Mouse (Mus musculus) heart, postnatal 25 days (tissue): ENCODE measurements around the gene Malrd1. TPM values are rescaled to one million over a fixed set of nuclear protein-coding genes. Genes with fewer than 3 reads are reported as not detected.
"Not testable (repeated sequence)": the region's sequence is repeated elsewhere in the genome, so short reads cannot be mapped to it uniquely, and the experiment has no call there.

Source experiments
- DNase-seq: peaks from one replicate; pipeline ENCODE4 v3.0.0; 2022; ENCODE audit warnings: low spot score
- intact Hi-C: fragments of 180-260 bp; cut with DNase I; formaldehyde crosslinking; loops from one replicate; pipeline ENCODE4 v1.15.1; 2025
- total RNA-seq, 2 experiments: library from RNA; stranded (reverse); gene quantifications; 2 replicates each; pipeline ENCODE4 v1.2.3; 2021

Gene Malrd1
- not detected for total RNA-seq

DNA sequence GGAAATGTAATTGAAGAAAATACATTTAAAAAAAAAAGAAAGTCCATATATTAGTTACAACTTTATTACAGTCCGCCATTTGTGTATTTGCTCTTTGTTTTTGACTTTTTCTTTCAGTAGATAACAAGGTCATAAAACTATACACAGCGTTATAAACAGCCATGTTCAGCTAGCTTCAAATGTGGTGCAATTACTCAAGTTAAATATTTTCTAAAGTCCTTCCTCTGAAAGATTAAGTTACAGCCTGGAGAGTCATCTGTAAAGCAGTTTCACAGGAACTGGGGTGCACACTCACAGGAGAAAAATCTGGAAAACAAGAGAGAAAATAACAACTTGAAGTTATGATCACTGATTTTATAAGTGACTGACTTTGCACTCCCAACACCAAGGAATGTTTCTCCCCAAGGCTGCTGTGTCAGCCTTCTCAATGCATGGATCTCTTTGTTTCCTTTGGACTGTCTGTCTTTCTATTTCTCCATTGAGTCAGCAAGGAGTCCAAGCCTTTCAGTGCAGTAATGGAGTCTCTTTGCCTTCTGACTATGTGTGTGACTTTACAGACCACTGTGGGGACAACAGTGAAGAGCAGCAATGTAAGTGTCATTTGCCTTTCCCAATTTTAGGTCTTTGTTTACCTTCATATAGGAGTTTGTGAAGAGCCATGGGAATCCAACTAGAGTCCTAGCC is at the start of gene Malrd1:
Malrd1 (plus strand) TSS at position 239 of the 684 bp plus-strand sequence.
- no peak for DNase-seq
- intact Hi-C loops: no loop called here

DNA sequence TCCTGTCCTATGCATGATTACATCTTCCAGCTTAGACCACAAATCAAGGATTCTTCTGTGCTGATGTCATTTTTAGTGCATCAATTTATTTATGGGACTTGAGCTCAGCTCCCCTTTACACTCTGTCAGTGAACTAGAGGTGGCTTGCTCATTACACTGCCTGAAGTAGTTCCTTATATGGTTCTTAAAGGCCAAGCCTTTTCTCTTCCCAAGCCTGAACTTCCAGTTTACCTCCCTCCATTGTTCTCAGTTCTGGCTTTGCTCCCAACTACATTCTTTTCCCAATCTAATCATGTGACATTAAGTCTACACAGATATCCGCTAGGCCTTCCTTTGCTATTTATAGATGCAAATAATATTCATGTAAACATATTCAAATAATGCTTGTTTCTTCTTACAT is 12.4 kb downstream of the Malrd1 start:
- DNase-seq: no peak

DNA sequence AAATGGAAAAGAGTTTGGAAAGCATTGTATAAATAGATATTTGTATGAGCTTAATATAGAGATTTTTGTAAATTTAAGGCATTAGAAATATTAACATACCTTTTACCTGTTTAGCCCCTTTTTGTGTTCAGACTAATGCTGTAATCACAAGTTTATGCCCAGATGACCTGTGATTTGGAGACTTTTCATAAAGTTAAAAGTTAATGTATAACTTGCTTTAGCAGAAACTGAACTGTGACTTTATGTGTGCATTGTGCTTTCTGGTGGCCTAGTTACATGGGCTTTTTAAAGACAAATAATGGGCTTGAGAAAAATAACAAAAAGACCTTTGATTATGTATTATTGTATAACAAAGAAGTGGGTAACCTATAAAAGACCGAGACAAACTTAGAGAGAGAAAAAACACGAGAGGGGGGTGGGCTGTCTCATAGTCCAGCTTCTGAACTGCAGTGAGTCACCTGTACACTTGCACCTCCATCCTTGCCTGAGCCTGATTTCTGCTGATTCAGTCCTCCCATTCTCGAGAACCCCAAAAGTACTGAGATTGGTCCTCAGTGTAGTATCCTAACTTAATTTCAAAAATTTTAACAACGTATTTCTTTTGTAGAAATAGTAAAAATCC is 87.2 kb downstream of the Malrd1 start:
- no peak for DNase-seq
- intact Hi-C loops: no loop called here

More for the DNA sequence above, 12.4 kb downstream of the Malrd1 start:
- intact Hi-C loops: no loop called here

DNA sequence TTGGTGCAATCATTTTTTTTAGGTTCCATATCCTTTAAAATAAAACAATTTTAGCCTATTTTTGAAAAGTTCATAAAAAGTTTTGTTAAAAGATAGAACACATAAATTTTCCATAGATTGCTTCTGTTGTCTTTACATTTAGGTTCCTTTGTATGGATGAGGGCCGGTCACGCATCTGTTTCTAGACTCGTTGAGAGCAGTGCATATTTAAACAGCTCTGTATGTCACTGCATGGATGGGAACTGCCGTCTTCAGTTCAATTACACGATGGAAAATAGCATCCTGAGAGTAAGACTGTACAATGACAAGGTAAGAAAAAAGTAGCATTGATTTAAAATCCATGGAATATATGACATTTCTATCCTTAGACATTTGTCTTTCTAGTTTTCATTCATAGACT is 87.7 kb downstream of the Malrd1 start:
- intact Hi-C loops: no loop called here
- no peak for DNase-seq

DNA sequence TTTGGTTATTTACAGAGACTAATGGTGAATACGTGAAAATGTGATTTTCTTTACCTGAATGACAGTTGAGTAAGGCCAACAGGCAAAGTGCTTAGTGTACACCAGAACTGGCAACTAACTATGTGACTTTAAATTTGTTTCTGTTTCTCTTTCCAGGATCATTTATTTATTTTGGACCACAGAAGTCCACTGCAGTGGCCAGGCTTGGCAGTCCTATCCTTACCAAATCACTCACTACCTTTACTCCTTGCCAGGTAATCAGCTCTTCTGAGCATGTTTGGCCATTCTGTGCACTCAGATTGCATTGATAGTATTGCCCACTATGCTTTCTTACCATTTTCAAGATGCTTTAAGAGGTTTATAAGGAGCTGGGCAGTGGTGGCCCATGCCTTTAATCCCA is 109.5 kb downstream of the Malrd1 start:
- DNase-seq: no peak
- intact Hi-C loops: no loop called here

DNA sequence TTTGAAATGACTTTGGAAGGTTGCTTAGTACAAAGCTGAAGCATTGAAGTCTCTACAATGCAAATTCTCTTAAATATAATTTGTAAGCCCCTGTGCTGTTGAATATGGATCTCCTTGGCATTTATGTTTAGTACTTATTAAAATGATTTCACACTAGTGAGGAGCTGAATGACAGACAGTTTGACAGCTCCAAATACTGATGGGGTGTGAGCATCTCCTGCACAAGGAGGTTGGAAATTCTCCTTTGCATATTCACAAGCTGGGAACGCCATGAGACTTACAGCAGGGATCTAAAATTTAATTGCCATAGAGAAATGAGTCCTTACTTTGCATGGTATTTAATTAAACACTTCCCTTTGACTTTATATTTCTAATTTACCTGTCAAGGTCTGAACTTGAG is 117.6 kb downstream of the Malrd1 start:
- DNase-seq: no peak
- intact Hi-C loops: no loop called here

DNA sequence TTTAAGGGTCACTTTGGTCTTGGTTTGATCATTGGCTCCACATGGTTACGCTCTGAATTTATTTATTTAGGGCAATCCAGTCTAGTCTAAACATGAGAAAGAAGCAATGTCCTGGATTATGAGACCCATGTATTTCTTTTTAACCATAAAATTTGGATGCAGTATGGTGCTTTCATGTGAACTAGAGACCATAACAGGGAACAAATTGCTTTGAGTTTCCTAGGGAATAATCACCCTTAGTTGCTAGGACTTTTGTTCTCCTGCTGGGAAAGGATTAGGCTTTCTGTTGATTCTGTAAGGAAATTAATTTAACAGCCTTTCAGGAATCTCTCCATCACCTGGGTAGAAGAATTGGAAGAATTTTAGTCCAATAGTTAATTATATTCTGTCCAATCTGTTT is 130.1 kb downstream of the Malrd1 start:
- DNase-seq: no peak
- intact Hi-C loops: no loop called here

DNA sequence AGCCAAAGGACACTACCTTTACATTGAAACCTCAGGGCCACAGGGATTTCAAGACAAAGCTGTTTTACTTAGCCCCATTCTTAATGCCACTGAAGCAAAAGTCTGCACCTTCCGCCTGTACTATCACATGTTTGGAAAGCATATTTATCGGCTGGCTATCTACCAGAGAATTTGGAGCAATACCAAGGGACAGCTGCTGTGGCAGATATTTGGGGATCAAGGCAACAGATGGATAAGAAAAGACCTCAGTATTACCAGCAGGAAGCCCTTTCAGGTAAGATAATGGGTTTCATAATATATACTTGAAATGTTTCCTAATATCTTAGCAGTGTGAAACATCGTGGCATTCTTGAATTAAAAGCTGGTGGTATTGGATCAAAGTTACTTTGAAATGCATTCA is 176.7 kb downstream of the Malrd1 start:
- intact Hi-C loops: no loop called here
- no peak for DNase-seq

DNA sequence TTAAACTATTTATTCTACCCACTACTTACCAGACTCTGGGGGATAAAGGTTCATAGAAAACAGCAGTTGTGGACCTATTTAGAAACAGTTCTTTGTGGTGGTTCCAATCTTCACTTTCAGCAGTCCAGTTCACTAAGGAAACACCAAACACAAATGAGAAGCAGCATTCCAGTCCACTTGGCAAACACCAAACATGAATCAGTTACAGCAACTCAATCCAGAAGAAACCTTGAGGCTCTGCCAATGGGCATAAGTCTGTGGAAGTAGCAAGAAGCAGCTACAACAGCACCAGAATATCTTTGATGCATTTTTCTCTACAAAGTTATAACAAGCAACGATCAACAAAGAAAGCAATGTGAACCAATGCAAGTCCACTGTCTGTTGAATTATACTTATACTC is 214.7 kb downstream of the Malrd1 start:
- intact Hi-C loops: no loop called here
- no peak for DNase-seq

DNA sequence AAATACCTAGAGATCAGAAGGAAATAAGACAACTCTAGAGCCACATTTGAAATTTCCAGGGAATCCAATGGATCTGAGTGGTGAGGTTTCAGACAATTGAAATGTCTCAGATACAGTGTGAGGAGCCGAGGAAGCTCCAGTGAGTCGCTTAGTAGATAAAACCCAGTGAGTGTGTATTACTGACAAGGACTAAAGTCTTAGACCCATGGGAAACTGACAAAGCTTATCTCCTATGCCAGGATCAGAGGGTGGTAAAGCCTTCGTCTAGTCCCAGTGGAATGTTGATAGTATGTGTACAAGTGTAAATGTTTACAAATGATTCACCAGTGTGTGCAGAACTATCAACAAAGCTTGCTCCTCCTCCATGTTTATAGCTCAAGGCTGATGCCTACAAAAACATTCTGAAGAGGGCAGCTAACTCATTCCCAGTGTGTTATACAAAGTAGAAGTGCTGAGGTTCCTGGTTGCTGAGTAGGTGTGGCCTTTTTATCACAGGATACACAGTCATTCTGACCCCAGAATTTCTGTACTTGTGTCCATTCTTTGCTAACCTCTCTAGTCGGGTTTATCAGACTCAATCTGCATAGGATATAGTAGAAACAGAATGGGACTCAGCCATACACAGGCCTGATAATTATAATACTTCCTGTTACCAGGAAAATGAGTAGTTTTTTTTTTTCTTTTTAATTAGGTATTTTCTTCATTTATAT is 218.9 kb downstream of the Malrd1 start:
- intact Hi-C loops: no loop called here

DNA sequence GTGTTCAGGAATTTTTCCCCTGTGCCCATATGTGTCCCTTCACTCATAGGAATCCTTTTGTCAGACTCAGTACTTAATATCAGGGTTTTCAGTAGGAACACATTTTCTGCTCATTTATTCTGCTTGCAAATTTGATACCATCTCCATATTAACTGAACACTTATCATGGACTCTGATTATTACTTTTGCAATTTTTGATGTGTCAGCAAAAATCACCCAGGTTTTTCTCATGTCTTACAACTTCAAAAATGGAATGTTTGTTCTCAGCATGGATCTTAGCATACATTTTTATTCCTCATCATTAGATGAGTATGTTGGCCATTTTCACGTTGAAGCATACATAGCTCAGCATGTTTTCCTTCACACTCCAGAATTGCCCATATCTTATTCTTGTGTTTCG is 258.5 kb downstream of the Malrd1 start:
- intact Hi-C loops: no loop called here
- DNase-seq: no peak

More for the DNA sequence above, 218.9 kb downstream of the Malrd1 start:
- no peak for DNase-seq

DNA sequence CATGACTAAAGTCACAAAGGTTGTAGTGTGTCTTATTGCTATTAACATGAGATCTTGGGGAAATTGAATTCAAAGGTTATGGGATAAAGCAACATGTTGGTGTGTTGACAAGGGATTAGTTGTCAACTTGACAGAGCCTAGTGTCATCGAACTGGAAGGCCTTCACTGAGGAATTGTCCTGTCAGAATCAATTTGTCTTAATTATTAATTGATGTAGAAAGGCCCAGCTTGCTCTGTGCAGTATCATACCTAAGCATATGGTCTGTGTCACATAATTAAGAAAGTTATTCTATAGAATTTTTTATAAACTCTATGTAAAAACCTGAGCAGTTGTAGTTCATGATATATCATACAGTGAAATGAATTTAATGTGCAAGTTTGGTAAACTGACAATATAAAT is 289.4 kb downstream of the Malrd1 start:
- DNase-seq: no peak
- intact Hi-C loops: no loop called here

DNA sequence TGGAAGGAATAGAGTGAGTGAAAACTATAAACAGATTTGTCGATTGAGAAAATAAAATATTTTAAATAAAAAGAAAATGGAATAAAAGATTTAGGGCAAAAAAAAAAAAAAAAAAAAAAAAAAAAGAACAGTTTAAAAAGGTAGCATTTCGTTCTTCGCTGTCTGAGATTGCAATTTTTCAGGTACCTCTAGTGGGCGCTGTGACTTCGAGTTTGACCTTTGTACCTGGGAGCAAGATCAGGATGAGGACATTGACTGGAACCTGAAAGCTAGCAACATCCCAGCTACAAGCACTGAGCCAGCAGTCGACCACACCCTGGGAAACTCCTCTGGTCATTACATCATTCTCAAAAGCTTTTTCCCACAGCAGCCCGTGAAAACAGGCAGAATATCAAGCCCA is 343.1 kb downstream of the Malrd1 start:
- intact Hi-C loops: no loop called here
- no peak for DNase-seq

DNA sequence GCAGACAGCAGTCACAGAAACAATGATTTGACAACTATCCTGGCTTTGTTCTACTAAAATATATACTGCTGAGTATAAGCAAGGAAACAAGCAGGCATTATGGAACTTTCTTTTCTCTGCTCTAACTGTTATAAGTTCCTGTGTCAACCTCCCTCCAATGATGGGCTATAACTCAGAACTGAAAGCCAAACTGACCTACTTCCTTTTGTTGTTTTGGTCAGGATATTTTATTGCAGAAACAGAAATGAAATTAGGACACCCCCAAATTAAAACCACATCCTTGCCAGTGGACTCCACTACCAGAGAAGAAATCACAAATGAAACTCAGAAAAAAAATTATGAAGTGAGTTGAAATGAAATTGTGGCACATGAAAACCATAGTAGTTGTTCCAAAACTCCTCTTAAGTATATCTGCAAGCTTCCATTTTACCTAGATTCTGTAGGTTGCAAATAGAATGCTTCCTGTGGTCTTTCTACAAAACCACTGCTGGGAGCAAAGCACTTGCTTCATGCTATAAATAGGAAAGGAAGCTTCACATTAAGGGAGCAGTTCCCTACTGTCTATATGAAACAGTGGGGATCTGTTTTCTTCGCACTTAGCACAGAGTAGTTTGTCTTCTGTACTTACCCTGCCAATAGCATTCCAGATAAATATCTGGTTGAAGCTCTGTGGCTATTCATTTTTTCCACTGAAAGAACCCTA is 367.3 kb downstream of the Malrd1 start:
- intact Hi-C loops: no loop called here

DNA sequence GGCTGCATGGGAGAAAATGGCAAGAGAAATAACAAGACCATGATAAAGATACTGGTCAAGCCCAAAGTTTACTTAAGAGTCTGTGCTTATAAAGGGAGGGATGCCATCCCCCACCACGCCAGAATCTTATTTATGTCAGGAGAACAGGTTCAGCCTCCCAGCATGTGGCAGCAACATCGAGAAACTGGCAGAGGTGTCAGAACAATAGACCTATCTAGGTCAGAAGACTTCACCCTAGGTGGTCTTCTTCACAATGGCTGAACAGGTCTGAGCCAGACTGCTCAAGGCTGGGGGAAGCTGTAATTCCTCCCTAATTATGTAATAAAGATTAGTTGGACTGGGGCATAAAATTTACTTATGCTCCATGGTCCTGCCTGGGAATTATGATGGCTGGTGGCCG is 399.2 kb downstream of the Malrd1 start:
- intact Hi-C loops: no loop called here
- DNase-seq: no peak

More for the DNA sequence above, 367.3 kb downstream of the Malrd1 start:
- DNase-seq: no peak

DNA sequence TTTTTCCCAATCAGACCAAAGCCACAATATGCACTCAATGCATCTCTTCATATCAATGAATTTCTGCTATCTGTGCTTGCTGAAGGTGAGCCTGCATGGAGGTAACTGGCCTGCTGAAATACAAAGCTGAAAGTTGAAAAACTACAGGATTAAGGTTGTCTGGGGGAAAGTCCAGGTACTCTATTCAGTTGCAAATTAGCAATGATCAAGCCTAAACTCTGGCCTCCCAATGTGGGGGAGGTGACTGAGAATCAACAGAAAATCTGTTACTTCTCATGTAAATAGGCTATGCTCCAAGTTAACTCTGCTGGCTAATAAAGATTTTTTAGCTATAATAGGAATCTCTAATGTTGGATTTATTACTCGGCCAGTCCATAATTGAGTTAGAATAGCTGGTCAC is 399.8 kb downstream of the Malrd1 start:
- intact Hi-C loops: no loop called here
- DNase-seq: no peak

DNA sequence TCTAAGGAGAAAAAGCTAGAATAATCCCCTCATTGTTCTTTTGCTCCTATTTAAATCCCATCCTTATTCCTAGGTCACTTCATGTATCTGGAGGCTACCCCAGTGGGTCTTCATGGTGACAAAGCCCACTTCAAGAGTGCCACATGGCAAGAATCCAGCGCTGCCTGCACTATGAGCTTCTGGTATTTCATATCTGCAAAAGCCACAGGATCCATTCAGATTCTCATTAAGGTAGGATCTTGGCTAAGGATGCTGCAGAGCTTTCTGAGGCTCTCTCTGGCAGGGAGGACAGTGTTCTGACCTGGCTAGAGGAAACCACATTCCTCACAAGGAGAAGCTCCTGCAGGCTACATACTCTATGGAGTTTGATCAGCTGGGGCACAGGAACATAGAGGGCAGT is 405.2 kb downstream of the Malrd1 start:
- no peak for DNase-seq
- intact Hi-C loops: no loop called here

DNA sequence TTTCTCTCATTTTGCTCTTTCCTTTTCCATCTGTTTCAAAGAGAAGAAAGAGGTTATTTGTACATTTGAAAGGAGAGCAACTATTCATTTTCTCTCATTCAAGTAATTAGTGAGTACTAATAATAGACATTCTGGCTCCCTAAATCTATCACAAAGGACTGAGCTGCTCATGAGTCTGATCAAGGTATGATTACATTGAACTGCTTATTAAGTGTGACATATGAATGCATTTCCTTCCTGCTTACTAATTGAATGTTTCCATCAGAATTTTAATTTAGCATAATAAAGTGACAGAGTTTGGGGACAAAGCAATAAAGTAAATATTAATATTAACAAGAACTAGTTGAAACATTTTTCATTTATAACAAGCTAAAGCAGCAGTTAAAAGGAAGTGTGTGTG is 405.6 kb downstream of the Malrd1 start:
- no peak for DNase-seq
- intact Hi-C loops: no loop called here

DNA sequence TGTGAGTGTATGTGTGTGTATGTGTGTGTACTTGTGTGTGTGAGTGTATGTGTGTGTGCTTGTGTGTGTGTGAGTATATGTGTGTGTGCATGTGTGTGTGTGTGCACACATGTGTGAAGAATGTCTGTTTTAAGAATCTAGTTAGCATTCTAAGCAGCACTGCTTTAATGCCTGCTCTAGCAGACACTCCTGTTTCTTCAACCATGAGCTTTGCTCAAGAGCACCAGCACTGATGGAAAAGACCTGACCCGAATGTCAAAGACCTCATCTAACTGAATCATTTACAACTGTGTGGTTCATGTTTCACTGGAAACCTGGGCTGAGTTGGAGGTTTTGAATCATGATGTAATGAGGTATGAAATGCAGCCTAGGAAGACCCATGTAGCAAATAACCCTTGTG is 406.1 kb downstream of the Malrd1 start:
- no peak for DNase-seq
- intact Hi-C loops: no loop called here

DNA sequence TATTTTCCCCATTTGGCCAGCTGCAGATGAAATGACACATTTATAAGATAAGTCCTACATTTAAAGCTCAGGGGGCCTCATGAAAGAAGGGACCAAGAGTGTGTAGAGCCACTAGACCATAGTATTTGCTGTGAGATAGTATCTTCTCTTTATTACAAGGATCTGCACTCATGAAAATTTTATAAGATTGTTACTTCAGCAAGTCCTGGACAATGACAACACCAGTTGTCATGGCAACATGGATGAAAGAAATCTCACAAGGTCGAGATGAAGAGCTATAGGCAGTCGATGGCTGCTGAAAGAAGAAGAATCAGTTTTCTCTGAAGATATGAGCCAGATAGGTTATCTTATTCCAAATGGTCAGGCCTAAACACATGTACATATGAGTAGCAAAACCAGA is 476.6 kb downstream of the Malrd1 start:
- intact Hi-C loops: no loop called here
- DNase-seq: no peak

DNA sequence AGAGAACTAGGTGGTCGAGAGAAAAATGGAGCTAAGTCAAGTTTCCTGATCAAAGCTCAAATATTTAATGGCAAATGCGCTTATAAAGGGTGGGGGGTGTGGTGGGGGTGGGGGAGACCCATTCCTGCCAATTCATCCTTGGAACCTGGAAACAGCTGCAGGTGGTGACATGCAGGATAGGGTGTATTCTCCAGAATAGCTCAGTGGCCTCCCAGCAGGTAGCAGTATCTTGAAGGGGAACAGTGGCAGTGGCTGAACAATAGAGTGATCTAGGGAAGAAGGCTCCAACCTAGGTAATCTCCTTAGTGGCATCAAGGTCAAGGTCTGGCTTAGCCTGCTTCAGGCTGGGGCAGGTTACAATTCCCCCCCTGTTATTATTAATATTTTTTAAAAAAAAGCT is 490.8 kb downstream of the Malrd1 start:
- intact Hi-C loops, DNase-seq: not testable (repeated sequence)
